Mouse (Mus musculus) midbrain, embryonic 15.5 days (tissue): ENCODE results near the gene Crtam. TPM values are rescaled to one million over a fixed set of nuclear protein-coding genes. Genes with fewer than 3 reads are reported as not detected.
A peak's percentile ranks its signal among the peaks of the same experiment; 100 is the strongest.

Source experiments
- ATAC-seq: fragments of 200-750 bp; cut with Nextera tagmentation; replicated peaks from 2 replicates; pipeline ENCODE4 v1.8.0; 2017; ENCODE audit warnings: moderate TSS enrichment
- H3K27ac ChIP-seq: fragments of 300-500 bp; sonication (generic); 2 replicates; pipeline ENCODE4 v1.5.1; 2015; ENCODE audit warnings: mild to moderate bottlenecking, inconsistent platforms
- H3K27me3 ChIP-seq: fragments of 300-500 bp; sonication (generic); replicated peaks from 2 replicates; pipeline ENCODE4 v1.6.1; 2015; ENCODE audit warnings: inconsistent platforms
- H3K36me3 ChIP-seq: fragments of 300-500 bp; sonication (generic); replicated peaks from 2 replicates; pipeline ENCODE4 v1.6.1; 2015; ENCODE audit warnings: inconsistent platforms
- H3K4me1 ChIP-seq: fragments of 300-500 bp; sonication (generic); 2 replicates; pipeline ENCODE4 v1.6.1; 2015; ENCODE audit warnings: inconsistent platforms
- H3K4me2 ChIP-seq: fragments of 300-500 bp; sonication (generic); 2 replicates; pipeline ENCODE4 v1.6.1; 2015; ENCODE audit warnings: inconsistent platforms, mild to moderate bottlenecking, moderate library complexity
- H3K4me3 ChIP-seq: fragments of 300-500 bp; sonication (generic); 2 replicates; pipeline ENCODE4 v1.5.1; 2015; ENCODE audit warnings: mild to moderate bottlenecking, inconsistent platforms
- H3K9ac ChIP-seq: fragments of 300-500 bp; sonication (generic); 2 replicates; pipeline ENCODE4 v1.6.1; 2015; ENCODE audit warnings: mild to moderate bottlenecking, inconsistent platforms
- H3K9me3 ChIP-seq: fragments of 300-500 bp; sonication (generic); 2 replicates; pipeline ENCODE4 v1.6.1; 2016; ENCODE audit warnings: inconsistent platforms
- WGBS: fragments of 180-500 bp; shearing (Covaris S2); methylation state at CpG from one replicate; pipeline ENCODE4 v1.1.7; 2015; ENCODE audit warnings: mixed read lengths; 5-methylcytosine and 5-hydroxymethylcytosine counted together
- polyA plus RNA-seq: library from polyadenylated mRNA; unstranded; fragments of >200 nt; fragmentation: Nextera tagmentation; extraction: Ambion mirVana; gene quantifications from 2 replicates; pipeline ENCODE4 v1.2.1, GENCODE M21; 2015

Crtam gene
- 0.10 and 0.22 TPM in 2 replicates for polyA plus RNA-seq

DNA sequence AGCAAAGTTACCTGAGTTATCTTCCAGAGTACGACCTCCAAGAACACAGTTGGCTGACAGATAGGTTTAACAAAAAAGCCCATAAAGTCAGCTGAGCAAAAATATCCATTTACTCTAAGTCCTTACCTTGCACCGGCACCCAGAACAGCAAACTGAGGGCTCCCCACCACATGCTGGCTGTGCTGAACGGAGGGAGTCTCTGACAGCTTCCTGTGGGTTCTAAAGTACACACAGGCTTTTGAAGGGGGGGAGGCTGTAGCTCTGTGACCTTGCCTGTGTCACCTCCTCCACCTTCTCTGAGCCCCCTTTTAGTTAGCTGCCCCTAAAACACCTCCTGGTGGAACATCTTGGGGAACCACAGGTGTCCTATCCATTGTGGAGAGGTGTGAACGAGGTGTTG is at the start of gene Crtam:
TSS of gene Crtam (minus strand) at position 214 of the 400 bp plus-strand sequence.
- no peaks in the 10 kb centered on the region for H3K9me3 ChIP-seq
- H3K4me1 ChIP-seq: 0 out of 2 replicates have a peak, but pooled peaks cover 3% of the 10 kb centered on the region
- no peak for ATAC-seq
- no peaks in the 10 kb centered on the region for H3K36me3 ChIP-seq
- 77% methylated on average over 4 of the region's 4 CpGs for WGBS
- no peak within 1 kb of the TSS for H3K27ac ChIP-seq
- no peak within 1 kb of the TSS for H3K9ac ChIP-seq
- H3K4me3 ChIP-seq: no peak within 1 kb of the TSS
- no peaks in the 10 kb centered on the region for H3K27me3 ChIP-seq
- no peak within 1 kb of the TSS for H3K4me2 ChIP-seq

DNA sequence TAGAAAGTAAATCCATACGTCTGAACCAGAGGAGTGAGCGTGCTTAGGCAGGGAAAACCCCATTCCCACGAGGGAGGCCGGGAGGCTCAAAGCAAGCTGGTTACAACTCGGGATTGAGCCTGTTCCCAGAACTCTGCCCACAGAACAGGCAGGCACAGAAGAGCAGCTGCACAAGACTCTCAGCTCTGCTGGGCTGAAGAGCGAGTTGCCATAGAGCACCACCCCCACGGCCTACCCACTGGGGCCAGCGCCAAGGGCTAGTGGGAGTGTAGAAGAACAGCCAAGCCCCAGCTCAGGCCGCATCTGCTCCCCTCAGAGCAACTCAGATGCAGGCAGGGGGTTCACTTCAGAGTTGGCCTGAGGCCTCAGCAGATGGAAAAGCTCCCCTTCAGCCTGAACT is 49.7 kb upstream of the Crtam start:
- no peaks in the 10 kb centered on the region for H3K9me3 ChIP-seq
- 83% methylated on average over 9 of the region's 9 CpGs for WGBS
- H3K4me1 ChIP-seq: peaks cover 16% of the 10 kb centered on the region
- no peak overlapping the region for H3K4me2 ChIP-seq
- no peak overlapping the region for H3K9ac ChIP-seq
- ATAC-seq: no peak
- H3K27me3 ChIP-seq: no peaks in the 10 kb centered on the region
- no peaks in the 10 kb centered on the region for H3K36me3 ChIP-seq
- no peak overlapping the region for H3K4me3 ChIP-seq
- H3K27ac ChIP-seq: no peak overlapping the region

DNA sequence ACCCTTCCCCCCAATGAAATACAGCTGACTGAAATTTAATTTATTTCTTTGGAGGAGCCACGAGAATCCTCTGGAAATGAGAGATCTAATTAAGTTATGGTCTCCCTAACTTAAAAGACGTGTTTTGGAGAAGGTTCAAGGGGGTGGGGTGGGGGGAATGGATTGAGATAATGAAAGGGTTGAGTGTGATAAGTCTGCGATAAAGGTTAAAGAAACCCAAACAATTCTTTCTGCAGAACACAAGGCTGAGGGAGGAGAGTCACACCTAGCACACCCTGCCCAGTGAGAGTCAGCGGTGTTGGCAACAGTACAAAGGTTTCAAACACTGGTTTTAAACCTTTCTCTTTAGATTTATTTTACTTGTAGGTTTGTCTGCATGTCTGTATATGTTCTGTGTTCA is 49.0 kb upstream of the Crtam start:
- Histone ChIP-seq H3K4me1 (peaks cover 16% of the 10 kb centered on the region), H3K4me3 (no peak overlapping the region), H3K27ac (peak overlapping the region; percentile 38; the same call in 1 of the 2 replicates), H3K27me3 (no peaks in the 10 kb centered on the region), H3K36me3 (no peaks in the 10 kb centered on the region), H3K9ac (no peak overlapping the region), H3K9me3 (no peaks in the 10 kb centered on the region), H3K4me2 (no peak overlapping the region)
- ATAC-seq: no peak
- 58% methylated on average over 4 of the region's 4 CpGs for WGBS

DNA sequence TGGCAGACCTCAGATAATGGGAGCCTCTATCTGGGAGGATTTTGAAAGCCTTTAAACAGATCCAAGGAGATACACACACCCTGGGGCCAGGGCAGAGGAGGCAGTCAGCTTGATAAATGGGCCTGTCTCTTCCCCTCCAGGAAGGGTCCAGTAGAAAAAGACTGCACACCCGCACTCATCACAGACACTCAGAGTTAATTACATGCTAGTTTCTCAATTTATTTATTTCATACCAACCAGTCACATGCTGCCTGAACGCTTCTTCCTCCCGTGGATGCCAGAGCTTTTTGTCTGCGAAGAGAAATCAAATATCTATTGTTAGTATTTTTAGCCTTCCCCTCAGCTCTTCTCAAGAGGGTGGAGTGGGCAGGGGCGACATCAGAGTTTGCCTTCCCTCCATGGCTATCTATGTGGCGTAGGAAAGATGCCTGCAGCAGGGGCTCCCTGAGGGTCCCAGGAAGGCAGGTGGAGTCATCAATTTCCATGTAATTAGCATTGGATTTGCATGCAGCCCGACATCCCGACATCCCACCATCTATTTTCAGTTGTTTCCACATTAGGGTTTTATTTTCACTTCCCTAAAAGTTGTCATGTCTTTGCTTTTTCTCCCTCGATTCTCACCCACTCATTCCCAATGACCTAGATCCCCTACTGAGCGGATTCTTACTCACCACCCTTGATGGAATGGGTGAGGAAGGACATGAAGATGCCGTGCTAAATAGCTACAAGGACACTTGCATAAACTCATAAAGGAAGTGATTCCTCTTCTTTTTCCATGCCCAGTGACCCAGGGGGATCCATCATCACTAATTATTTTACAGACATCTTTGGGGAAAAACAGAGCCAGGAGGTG is 46.9 kb upstream of the Crtam start:
- H3K9ac ChIP-seq: no peak overlapping the region
- H3K4me2 ChIP-seq: no peak overlapping the region
- no peaks in the 10 kb centered on the region for H3K9me3 ChIP-seq
- ATAC-seq: peak; percentile 51; the same call in 1 of the 2 replicates
- H3K27ac ChIP-seq: peak overlapping the region; percentile 67
- H3K27me3 ChIP-seq: no peaks in the 10 kb centered on the region
- no peaks in the 10 kb centered on the region; the same call in 1 of the 2 replicates for H3K36me3 ChIP-seq
- peaks cover 16% of the 10 kb centered on the region for H3K4me1 ChIP-seq
- H3K4me3 ChIP-seq: no peak overlapping the region
- 43% methylated on average over 11 of the region's 11 CpGs for WGBS

DNA sequence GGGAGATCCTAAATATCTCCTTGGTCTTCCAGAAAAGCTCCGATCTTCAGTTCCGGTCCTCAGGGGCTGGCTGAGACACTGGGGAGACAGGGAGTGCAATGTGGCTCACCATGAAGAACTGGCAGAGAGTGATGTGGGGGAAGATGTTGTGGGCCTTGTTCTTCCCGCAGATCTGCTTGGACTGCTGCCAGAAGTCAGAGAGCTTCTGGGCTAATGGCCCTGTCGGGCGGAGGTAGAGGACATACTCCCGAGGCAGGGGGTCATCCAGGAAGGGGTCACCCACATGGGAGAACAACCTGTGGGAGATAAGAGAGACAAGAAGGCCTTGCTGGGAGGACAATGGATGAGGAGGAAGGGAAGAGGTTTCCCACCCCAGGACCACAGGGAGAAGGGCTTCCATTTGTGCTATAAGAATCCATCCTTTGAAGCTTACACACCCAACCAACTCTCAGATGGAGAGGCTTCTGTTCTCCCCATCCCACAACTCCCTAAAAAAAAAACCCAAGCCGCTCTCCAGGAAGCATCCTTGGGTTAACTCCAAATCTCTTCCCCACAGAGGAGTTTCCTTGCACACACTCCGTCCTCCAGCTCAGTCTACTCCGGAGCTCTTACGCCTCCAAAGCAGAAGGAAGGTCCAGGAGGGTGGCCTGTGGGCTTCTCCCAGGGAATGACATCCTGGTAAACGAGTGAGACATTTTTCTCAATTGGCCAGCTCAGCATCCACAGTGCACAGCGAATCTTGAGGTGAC is 46.1 kb upstream of the Crtam start:
- 68% methylated on average over 12 of the region's 12 CpGs for WGBS
- H3K4me2 ChIP-seq: no peak overlapping the region
- ATAC-seq: no peak
- H3K4me1 ChIP-seq: peaks cover 16% of the 10 kb centered on the region
- no peaks in the 10 kb centered on the region for H3K27me3 ChIP-seq
- no peaks in the 10 kb centered on the region; the same call in 1 of the 2 replicates for H3K36me3 ChIP-seq
- no peak overlapping the region for H3K9ac ChIP-seq
- no peak overlapping the region for H3K4me3 ChIP-seq
- H3K9me3 ChIP-seq: no peaks in the 10 kb centered on the region
- peak overlapping the region; percentile 67 for H3K27ac ChIP-seq

DNA sequence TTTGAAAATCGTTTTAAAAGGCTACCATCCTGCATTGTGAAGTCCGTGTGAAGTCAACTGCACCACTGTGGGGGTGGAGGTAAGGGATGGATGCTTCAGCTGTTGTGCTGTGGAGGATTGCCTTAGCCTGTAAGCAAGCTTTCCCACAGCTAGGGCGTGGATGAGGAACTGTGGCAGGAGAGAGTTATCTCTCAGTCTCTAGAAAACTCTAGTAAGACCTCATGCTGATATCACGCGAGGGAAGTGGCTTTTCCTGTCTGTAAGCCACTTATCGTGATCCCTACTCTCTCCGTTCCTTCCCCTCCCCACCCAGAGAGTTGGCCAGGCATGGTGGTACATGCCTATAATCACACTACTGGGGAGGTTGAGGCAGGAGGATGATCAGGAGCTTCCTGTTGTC is 44.9 kb upstream of the Crtam start:
- Histone ChIP-seq H3K4me3 (no peak overlapping the region), H3K4me2 (no peak overlapping the region), H3K9ac (no peak overlapping the region), H3K9me3 (no peaks in the 10 kb centered on the region), H3K27me3 (no peaks in the 10 kb centered on the region), H3K36me3 (no peaks in the 10 kb centered on the region; the same call in 1 of the 2 replicates), H3K4me1 (peaks cover 16% of the 10 kb centered on the region), H3K27ac (no peak overlapping the region)
- WGBS: 85% methylated on average over 7 of the region's 7 CpGs
- no peak for ATAC-seq

DNA sequence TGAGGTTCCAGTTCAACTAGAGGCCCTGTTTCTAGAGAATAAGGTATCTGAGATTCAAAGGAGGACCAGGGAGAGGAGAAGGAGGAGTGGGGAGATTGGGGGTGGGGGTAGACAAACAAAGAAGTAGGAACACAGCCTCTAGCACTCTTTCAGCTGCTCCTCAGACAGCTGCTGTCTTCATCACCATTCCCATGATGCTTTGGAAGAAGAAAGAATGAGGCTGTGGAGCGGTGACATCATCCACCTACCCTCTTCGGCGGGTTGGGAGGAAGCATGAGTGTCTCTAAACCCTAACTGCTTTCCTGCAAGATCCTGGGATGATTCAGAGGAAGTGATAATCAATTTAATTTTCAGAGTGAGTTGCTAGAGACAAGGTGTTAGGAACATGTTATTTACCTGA is 44.4 kb upstream of the Crtam start:
- no peak overlapping the region for H3K9ac ChIP-seq
- no peaks in the 10 kb centered on the region for H3K27me3 ChIP-seq
- H3K4me1 ChIP-seq: peaks cover 16% of the 10 kb centered on the region
- no peaks in the 10 kb centered on the region; the same call in 1 of the 2 replicates for H3K36me3 ChIP-seq
- H3K27ac ChIP-seq: no peak overlapping the region
- H3K4me3 ChIP-seq: no peak overlapping the region
- H3K4me2 ChIP-seq: no peak overlapping the region
- H3K9me3 ChIP-seq: no peaks in the 10 kb centered on the region
- WGBS: 80% methylated on average over 3 of the region's 3 CpGs
- ATAC-seq: no peak

DNA sequence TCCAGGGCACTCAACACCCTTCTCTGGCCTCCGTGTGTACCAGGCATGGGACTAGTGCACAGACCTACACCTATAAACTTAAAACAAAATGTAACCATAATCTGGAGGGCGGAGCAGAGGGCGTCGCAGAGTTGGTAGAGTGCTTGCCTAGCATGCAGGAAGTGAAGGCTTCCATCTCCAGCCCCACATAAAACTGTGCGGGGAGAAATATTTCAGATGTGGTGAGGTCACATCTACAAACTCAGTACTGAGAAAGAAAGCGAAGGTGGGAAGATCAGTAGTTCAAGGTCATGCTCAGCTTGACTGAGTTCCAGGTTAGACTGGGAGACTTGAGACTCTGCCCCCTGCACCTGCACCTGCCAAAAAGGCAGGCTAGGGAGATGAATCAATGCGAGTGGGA is 43.8 kb upstream of the Crtam start:
- ATAC-seq: no peak
- no peak overlapping the region for H3K9ac ChIP-seq
- peaks cover 16% of the 10 kb centered on the region for H3K4me1 ChIP-seq
- no peaks in the 10 kb centered on the region; the same call in 1 of the 2 replicates for H3K36me3 ChIP-seq
- H3K27me3 ChIP-seq: no peaks in the 10 kb centered on the region
- no peak overlapping the region for H3K4me2 ChIP-seq
- no peak overlapping the region for H3K27ac ChIP-seq
- no peak overlapping the region for H3K4me3 ChIP-seq
- no peaks in the 10 kb centered on the region for H3K9me3 ChIP-seq
- WGBS: 96% methylated on average over 7 of the region's 7 CpGs

DNA sequence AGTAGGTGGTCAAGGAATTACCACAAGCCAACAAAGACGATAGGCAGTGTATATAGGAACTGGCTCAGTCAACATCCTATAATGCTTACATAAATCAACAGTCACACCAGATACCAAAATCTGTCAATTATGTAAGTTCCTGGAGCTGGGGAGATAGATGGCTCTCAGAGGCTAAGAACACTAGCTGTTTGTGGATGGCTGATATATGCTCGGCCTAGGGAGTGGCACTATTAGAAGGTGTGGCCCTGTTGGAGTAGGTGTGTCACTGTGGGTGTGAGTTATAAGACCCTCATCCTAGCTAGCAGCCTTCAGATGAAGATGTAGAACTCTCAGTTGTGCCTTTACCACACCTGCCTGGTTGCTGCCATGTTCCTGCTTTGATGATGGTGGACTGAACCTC is 43.2 kb upstream of the Crtam start:
- ATAC-seq: no peak
- H3K4me2 ChIP-seq: no peak overlapping the region
- H3K27me3 ChIP-seq: no peaks in the 10 kb centered on the region
- H3K4me3 ChIP-seq: no peak overlapping the region
- H3K9ac ChIP-seq: no peak overlapping the region
- no peaks in the 10 kb centered on the region; the same call in 1 of the 2 replicates for H3K36me3 ChIP-seq
- H3K27ac ChIP-seq: no peak overlapping the region
- H3K4me1 ChIP-seq: peaks cover 16% of the 10 kb centered on the region
- no peaks in the 10 kb centered on the region for H3K9me3 ChIP-seq
- WGBS: 85% methylated on average over 2 of the region's 2 CpGs

DNA sequence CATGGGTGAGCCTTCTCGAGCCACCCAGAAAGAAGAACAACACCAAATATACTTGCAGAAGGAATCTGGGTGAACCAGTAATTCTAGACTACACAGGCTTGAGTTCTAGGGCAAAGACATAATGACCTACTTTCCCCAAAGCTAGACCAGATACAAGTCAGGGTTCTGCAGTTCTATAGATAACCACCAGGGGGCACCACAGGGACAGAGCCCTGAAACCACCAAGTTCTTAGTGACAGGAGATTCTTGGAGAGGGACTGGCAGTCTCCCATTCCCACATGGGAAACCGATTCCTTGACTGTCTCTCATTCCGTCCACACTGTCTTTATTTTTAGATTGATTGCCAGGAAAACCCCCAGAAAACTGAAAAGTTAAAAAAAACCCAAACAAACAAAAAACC is 40.2 kb upstream of the Crtam start:
- WGBS: 20% methylated on average over 3 of the region's 3 CpGs

DNA sequence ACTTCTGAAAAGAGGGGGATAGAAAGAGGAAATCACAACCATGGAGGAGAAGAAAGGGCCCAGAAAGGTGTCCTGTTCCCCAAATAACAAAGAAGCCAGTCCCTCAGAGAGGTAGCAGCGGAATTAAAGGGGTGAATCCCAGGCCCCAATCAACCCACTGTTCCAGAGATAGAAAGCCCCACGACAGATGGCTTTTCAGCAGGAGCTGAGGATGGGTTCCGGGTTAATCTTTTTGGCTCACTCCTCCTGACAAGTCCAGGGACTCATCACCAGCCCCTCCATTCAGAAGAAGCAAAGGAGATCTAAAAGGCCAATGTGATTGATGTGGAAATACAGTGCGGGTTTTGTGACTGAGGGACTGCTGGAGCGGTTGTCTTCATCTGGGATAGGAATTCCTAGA is 39.2 kb upstream of the Crtam start:
- Histone ChIP-seq H3K4me3 (no peak overlapping the region), H3K4me2 (no peak overlapping the region), H3K4me1 (no peaks in the 10 kb centered on the region), H3K9me3 (no peaks in the 10 kb centered on the region), H3K27ac (no peak overlapping the region), H3K9ac (no peak overlapping the region), H3K36me3 (no peaks in the 10 kb centered on the region; the same call in 1 of the 2 replicates), H3K27me3 (no peaks in the 10 kb centered on the region)
- WGBS: 81% methylated on average over 5 of the region's 5 CpGs
- no peak for ATAC-seq

More for the DNA sequence above, 40.2 kb upstream of the Crtam start:
- H3K4me1 ChIP-seq: no peaks in the 10 kb centered on the region
- no peak overlapping the region for H3K9ac ChIP-seq
- H3K27me3 ChIP-seq: no peaks in the 10 kb centered on the region
- no peak overlapping the region for H3K27ac ChIP-seq
- H3K4me2 ChIP-seq: no peak overlapping the region
- no peak overlapping the region for H3K4me3 ChIP-seq
- H3K36me3 ChIP-seq: no peaks in the 10 kb centered on the region; the same call in 1 of the 2 replicates
- ATAC-seq: no peak
- no peaks in the 10 kb centered on the region for H3K9me3 ChIP-seq

DNA sequence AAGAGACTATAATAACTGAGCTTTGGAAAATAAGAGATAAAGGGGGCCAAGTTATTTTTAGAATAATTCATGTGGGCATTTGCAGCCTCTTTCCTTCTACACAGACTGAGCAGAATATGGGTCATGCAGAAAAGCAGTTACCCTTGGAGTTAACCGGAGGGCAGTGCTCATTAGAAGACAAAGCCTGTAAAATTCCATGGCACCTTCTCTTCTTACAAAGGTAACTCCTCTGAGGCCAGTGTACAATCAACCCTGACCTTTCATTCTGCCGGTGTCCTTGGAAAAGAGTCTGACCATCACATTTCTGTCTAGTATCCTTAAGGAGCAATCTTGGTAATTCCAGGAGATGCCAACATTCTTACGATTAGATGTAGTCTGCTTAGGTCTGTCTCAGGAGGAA is 37.0 kb upstream of the Crtam start:
- no peaks in the 10 kb centered on the region for H3K9me3 ChIP-seq
- no peaks in the 10 kb centered on the region for H3K36me3 ChIP-seq
- H3K27me3 ChIP-seq: no peaks in the 10 kb centered on the region
- no peaks in the 10 kb centered on the region for H3K4me1 ChIP-seq
- no peak overlapping the region for H3K9ac ChIP-seq
- WGBS: 81% methylated on average over 3 of the region's 3 CpGs
- H3K27ac ChIP-seq: no peak overlapping the region; the same call in 1 of the 2 replicates
- no peak for ATAC-seq
- H3K4me2 ChIP-seq: no peak overlapping the region
- no peak overlapping the region for H3K4me3 ChIP-seq
